Mouse (Mus musculus) cerebellum, postnatal 4 days (tissue): ENCODE measurements around the gene 4930467E23Rik.
"Not testable (repeated sequence)": the region's sequence is repeated elsewhere in the genome, so short reads cannot be mapped to it uniquely, and the experiment has no call there.

Experiments
- DNase-seq, 2 experiments: peaks; one replicate each; pipeline ENCODE4 v3.0.0; 2022; ENCODE audit warnings: low spot score in 2 of 2, mixed read lengths in 1 of 2

4930467E23Rik gene

GRCm38 (mm10) chr8:19711171-19711860 lies 18.1 kb upstream of the 4930467E23Rik start:
- DNase-seq: not testable (repeated sequence)

GRCm38 (mm10) chr8:19712227-19712750 lies 17.1 kb upstream of the 4930467E23Rik start:
- DNase-seq: not testable (repeated sequence)

- DNase-seq: not testable (repeated sequence)
Observed at GRCm38 (mm10) chr8:19712816-19713215, 16.6 kb upstream of the 4930467E23Rik start.

- DNase-seq: peak; percentile 38 to 49
Observed at GRCm38 (mm10) chr8:19713232-19713834, 16.0 kb upstream of the 4930467E23Rik start.

- not testable (repeated sequence) for DNase-seq
Observed at GRCm38 (mm10) chr8:19714426-19714825, 14.9 kb upstream of the 4930467E23Rik start.

- DNase-seq: not testable (repeated sequence)
Observed at GRCm38 (mm10) chr8:19715266-19715665, 14.1 kb upstream of the 4930467E23Rik start.

- DNase-seq: peak; percentile 48 to 49
Observed at GRCm38 (mm10) chr8:19717851-19718250, 11.5 kb upstream of the 4930467E23Rik start.

GRCm38 (mm10) chr8:19719513-19719912 lies 9.9 kb upstream of the 4930467E23Rik start:
- DNase-seq: not testable (repeated sequence)

GRCm38 (mm10) chr8:19724871-19725270 lies 4.5 kb upstream of the 4930467E23Rik start:
- DNase-seq: not testable (repeated sequence)

- not testable (repeated sequence) for DNase-seq
Observed at GRCm38 (mm10) chr8:19751773-19752172, 22.4 kb downstream of the 4930467E23Rik start.

GRCm38 (mm10) chr8:19754178-19754577 lies 24.8 kb downstream of the 4930467E23Rik start:
- peak in 1 of 2 experiments; percentile 33 for DNase-seq

- not testable (repeated sequence) for DNase-seq
Observed at GRCm38 (mm10) chr8:19754961-19755360, 25.6 kb downstream of the 4930467E23Rik start.

GRCm38 (mm10) chr8:19761660-19762059 lies 32.3 kb downstream of the 4930467E23Rik start:
- DNase-seq: not testable (repeated sequence)

GRCm38 (mm10) chr8:19762860-19763592 lies 33.6 kb downstream of the 4930467E23Rik start:
- peak in 1 of 2 experiments; percentile 39 for DNase-seq

GRCm38 (mm10) chr8:19765531-19765930 lies 36.2 kb downstream of the 4930467E23Rik start:
- peak in 1 of 2 experiments; percentile 46 for DNase-seq

GRCm38 (mm10) chr8:19773461-19773860 lies 44.1 kb downstream of the 4930467E23Rik start:
- not testable (repeated sequence) for DNase-seq

- not testable (repeated sequence) for DNase-seq
Observed at GRCm38 (mm10) chr8:19776311-19776710, 46.9 kb downstream of the 4930467E23Rik start.

- DNase-seq: not testable (repeated sequence)
Observed at GRCm38 (mm10) chr8:19777500-19777899, 48.1 kb downstream of the 4930467E23Rik start.

GRCm38 (mm10) chr8:19778126-19778525 lies 48.8 kb downstream of the 4930467E23Rik start:
- not testable (repeated sequence) for DNase-seq

- not testable (repeated sequence) for DNase-seq
Observed at GRCm38 (mm10) chr8:19778891-19779290, 49.5 kb downstream of the 4930467E23Rik start.

- not testable (repeated sequence) for DNase-seq
Observed at GRCm38 (mm10) chr8:19780212-19780611, 50.8 kb downstream of the 4930467E23Rik start.

GRCm38 (mm10) chr8:19780658-19781057 lies 51.3 kb downstream of the 4930467E23Rik start:
- DNase-seq: not testable (repeated sequence)
